Mouse (Mus musculus) hindbrain, embryonic 16.5 days (tissue): Measurements from ENCODE around the gene Mtmr3. TPM values are rescaled to one million over a fixed set of nuclear protein-coding genes. Genes with fewer than 3 reads are reported as not detected.

Experiments used
- ATAC-seq: fragments of 200-750 bp; cut with Nextera tagmentation; 2 replicates; pipeline ENCODE4 v1.8.0; 2017; ENCODE audit warnings: moderate TSS enrichment, moderate library complexity
- H3K27ac ChIP-seq: fragments of 300-500 bp; sonication (generic); 2 replicates; pipeline ENCODE4 v1.5.1; 2014; ENCODE audit warnings: low read depth, mild to moderate bottlenecking, control low read depth, low read length, moderate library complexity
- H3K27me3 ChIP-seq: fragments of 300-500 bp; sonication (generic); replicated peaks from 2 replicates; pipeline ENCODE4 v1.6.1; 2014; ENCODE audit warnings: low read length; ENCODE audit not compliant: control insufficient read depth, insufficient read depth
- H3K36me3 ChIP-seq: fragments of 300-500 bp; sonication (generic); 2 replicates; pipeline ENCODE4 v1.6.1; 2014; ENCODE audit warnings: mild to moderate bottlenecking, low read length, moderate library complexity, mixed read lengths; ENCODE audit not compliant: control insufficient read depth, insufficient read depth
- H3K4me1 ChIP-seq: fragments of 300-500 bp; sonication (generic); 2 replicates; pipeline ENCODE4 v1.6.1; 2014; ENCODE audit warnings: low read depth, low read length; ENCODE audit not compliant: control insufficient read depth, insufficient read depth
- H3K4me2 ChIP-seq: fragments of 300-500 bp; sonication (generic); 2 replicates; pipeline ENCODE4 v1.6.1; 2014; ENCODE audit warnings: mild to moderate bottlenecking, low read length, control low read depth, moderate library complexity
- H3K4me3 ChIP-seq: fragments of 300-500 bp; sonication (generic); 2 replicates; pipeline ENCODE4 v1.5.1; 2014; ENCODE audit warnings: mild to moderate bottlenecking, low read length, control low read depth, moderate library complexity
- H3K9ac ChIP-seq: fragments of 300-500 bp; sonication (generic); 2 replicates; pipeline ENCODE4 v1.6.1; 2014; ENCODE audit warnings: low read depth, mild to moderate bottlenecking, control low read depth, low read length, moderate library complexity
- H3K9me3 ChIP-seq: fragments of 300-500 bp; sonication (generic); 2 replicates; pipeline ENCODE4 v1.6.1; 2014; ENCODE audit warnings: mild to moderate bottlenecking, low read length, moderate library complexity; ENCODE audit not compliant: control insufficient read depth
- WGBS: fragments of 180-500 bp; shearing (Covaris S2); extraction: QIAGEN DNeasy Blood & Tissue Kit; methylation state at CpG from one replicate; pipeline ENCODE4 v1.1.7; 2014; 5-methylcytosine and 5-hydroxymethylcytosine counted together
- polyA plus RNA-seq: library from polyadenylated mRNA; unstranded; fragments of >200 nt; fragmentation: Nextera tagmentation; extraction: Ambion mirVana; gene quantifications from 2 replicates; pipeline ENCODE4 v1.2.1, GENCODE M21; 2015

The Mtmr3 gene
- polyA plus RNA-seq, 1 experiment from 2014 or later = 28.7 TPM

- Histone ChIP-seq H3K9ac (no peak overlapping the region), H3K4me2 (no peak overlapping the region), H3K9me3 (no peaks in the 10 kb centered on the region), H3K4me3 (no peak overlapping the region), H3K27ac (no peak overlapping the region), H3K4me1 (no peaks in the 10 kb centered on the region), H3K36me3 (peaks cover 56% of the 10 kb centered on the region), H3K27me3 (no peaks in the 10 kb centered on the region)
- no peak for ATAC-seq
- 99% methylated on average over 2 of the region's 2 CpGs for WGBS
Measured at GRCm38 (mm10) chr11:4488798-4489197, 105.9 kb downstream of the Mtmr3 start.

- 96% methylated on average over 13 of the region's 13 CpGs for WGBS
Measured at GRCm38 (mm10) chr11:4488367-4488766, 106.3 kb downstream of the Mtmr3 start.

GRCm38 (mm10) chr11:4487401-4487965 is 107.2 kb downstream of the Mtmr3 start:
- H3K9me3 ChIP-seq = no peaks in the 10 kb centered on the region
- H3K4me2 ChIP-seq = no peak overlapping the region
- H3K36me3 ChIP-seq = peaks cover 58% of the 10 kb centered on the region
- peak; percentile 58; the same call in 1 of the 2 replicates for ATAC-seq
- no peaks in the 10 kb centered on the region for H3K27me3 ChIP-seq
- WGBS = 76% methylated on average over 8 of the region's 8 CpGs
- H3K9ac ChIP-seq = no peak overlapping the region
- H3K4me1 ChIP-seq = no peaks in the 10 kb centered on the region
- H3K4me3 ChIP-seq = no peak overlapping the region
- no peak overlapping the region for H3K27ac ChIP-seq

More at GRCm38 (mm10) chr11:4488367-4488766, 106.3 kb downstream of the Mtmr3 start:
- Histone ChIP-seq H3K9ac (no peak overlapping the region), H3K9me3 (no peaks in the 10 kb centered on the region), H3K27ac (no peak overlapping the region), H3K4me3 (no peak overlapping the region), H3K36me3 (peaks cover 57% of the 10 kb centered on the region), H3K4me1 (no peaks in the 10 kb centered on the region), H3K4me2 (no peak overlapping the region), H3K27me3 (no peaks in the 10 kb centered on the region)
- ATAC-seq = no peak

GRCm38 (mm10) chr11:4484541-4484940 is 110.1 kb downstream of the Mtmr3 start:
- Histone ChIP-seq H3K9ac (no peak overlapping the region), H3K9me3 (no peaks in the 10 kb centered on the region), H3K27ac (no peak overlapping the region), H3K4me1 (no peaks in the 10 kb centered on the region), H3K36me3 (peaks cover 57% of the 10 kb centered on the region), H3K4me3 (no peak overlapping the region), H3K27me3 (no peaks in the 10 kb centered on the region), H3K4me2 (no peak overlapping the region)
- WGBS = 100% methylated on average over 5 of the region's 5 CpGs
- no peak for ATAC-seq

- Histone ChIP-seq H3K36me3 (peaks cover 50% of the 10 kb centered on the region), H3K9ac (no peak overlapping the region), H3K27me3 (no peaks in the 10 kb centered on the region), H3K4me2 (no peak overlapping the region), H3K27ac (0 out of 2 replicates have a peak overlapping the region, but pooled peaks have one; percentile 42), H3K9me3 (no peaks in the 10 kb centered on the region), H3K4me3 (no peak overlapping the region), H3K4me1 (no peaks in the 10 kb centered on the region)
- ATAC-seq = no peak
- WGBS = 82% methylated on average over 5 of the region's 5 CpGs
Measured at GRCm38 (mm10) chr11:4482641-4483040, 112.0 kb downstream of the Mtmr3 start.

- Histone ChIP-seq H3K27me3 (no peaks in the 10 kb centered on the region), H3K4me3 (no peak overlapping the region), H3K4me2 (no peak overlapping the region), H3K4me1 (no peaks in the 10 kb centered on the region; the same call in 1 of the 2 replicates), H3K9ac (no peak overlapping the region), H3K36me3 (peaks cover 13% of the 10 kb centered on the region), H3K9me3 (no peaks in the 10 kb centered on the region), H3K27ac (no peak overlapping the region)
- ATAC-seq = no peak
- 86% methylated on average over 4 of the region's 4 CpGs for WGBS
Measured at GRCm38 (mm10) chr11:4476184-4476697, 118.4 kb downstream of the Mtmr3 start.

GRCm38 (mm10) chr11:4472464-4473179 is 122.0 kb downstream of the Mtmr3 start:
- 58% methylated on average over 7 of the region's 7 CpGs for WGBS
- H3K36me3 ChIP-seq = no peaks in the 10 kb centered on the region
- no peak overlapping the region for H3K4me2 ChIP-seq
- ATAC-seq = peak; percentile 53
- H3K4me1 ChIP-seq = no peaks in the 10 kb centered on the region; the same call in 1 of the 2 replicates
- no peak overlapping the region for H3K4me3 ChIP-seq
- H3K27ac ChIP-seq = peak overlapping the region; percentile 35; the same call in 1 of the 2 replicates
- H3K9me3 ChIP-seq = no peaks in the 10 kb centered on the region
- H3K27me3 ChIP-seq = no peaks in the 10 kb centered on the region
- no peak overlapping the region for H3K9ac ChIP-seq

- H3K36me3 ChIP-seq = no peaks in the 10 kb centered on the region
- no peak overlapping the region for H3K4me2 ChIP-seq
- no peak overlapping the region for H3K9ac ChIP-seq
- no peaks in the 10 kb centered on the region for H3K9me3 ChIP-seq
- no peaks in the 10 kb centered on the region for H3K27me3 ChIP-seq
- H3K4me3 ChIP-seq = no peak overlapping the region
- peak overlapping the region; percentile 5; the same call in 1 of the 2 replicates for H3K27ac ChIP-seq
- no peaks in the 10 kb centered on the region; the same call in 1 of the 2 replicates for H3K4me1 ChIP-seq
- WGBS = 74% methylated on average over 5 of the region's 5 CpGs
- no peak for ATAC-seq
Measured at GRCm38 (mm10) chr11:4471734-4472133, 122.9 kb downstream of the Mtmr3 start.

GRCm38 (mm10) chr11:4471251-4471650 is 123.4 kb downstream of the Mtmr3 start:
- no peak overlapping the region for H3K9ac ChIP-seq
- no peaks in the 10 kb centered on the region; the same call in 1 of the 2 replicates for H3K4me1 ChIP-seq
- no peaks in the 10 kb centered on the region for H3K36me3 ChIP-seq
- H3K27me3 ChIP-seq = no peaks in the 10 kb centered on the region
- no peak overlapping the region for H3K4me3 ChIP-seq
- H3K4me2 ChIP-seq = no peak overlapping the region
- no peaks in the 10 kb centered on the region for H3K9me3 ChIP-seq
- ATAC-seq = no peak
- no peak overlapping the region for H3K27ac ChIP-seq
